Mouse (Mus musculus): ENCODE measurements at regions not wholly inside any gene's neighbourhood (a gene's known extent, or its start where the extent isn't known, plus 50 kb on each side); places are given as distances from the start of the nearest gene placed in this dataset.

DNA sequence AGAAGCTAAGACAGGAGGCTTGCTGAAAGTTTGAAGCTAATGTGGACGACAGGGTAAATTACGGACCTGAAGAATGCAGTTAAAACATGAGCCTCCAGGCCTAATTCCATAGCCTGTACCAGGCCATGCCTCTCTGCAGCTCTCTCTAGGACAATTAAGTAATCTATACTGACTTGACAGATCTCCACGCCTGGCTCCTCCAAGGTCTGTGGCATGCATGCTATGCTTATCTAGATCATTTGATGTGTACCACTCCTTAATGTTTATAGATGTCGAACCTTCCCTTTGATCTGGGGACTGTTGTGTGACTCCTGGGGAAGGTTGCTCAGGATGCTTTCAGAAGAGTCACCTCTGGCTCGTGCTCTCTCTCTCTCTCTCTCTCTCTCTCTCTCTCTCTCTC is 62.2 kb upstream of the Cd55 start:
- H3K27me3 ChIP-seq (ENCODE audit: insufficient read depth, low read length), result no peaks in the 10 kb centered on the region
- H3K4me1 ChIP-seq (ENCODE audit: insufficient read depth, low read length), result no peaks in the 10 kb centered on the region
- H3K9me3 ChIP-seq (ENCODE audit: low read length), result no peaks in the 10 kb centered on the region
- H3K4me3 ChIP-seq (ENCODE audit: low read length), result no peak overlapping the region
- no peak overlapping the region for H3K4me2 ChIP-seq (replicated peaks; ENCODE audit: low read depth, low read length)
- ATAC-seq (ENCODE audit: low FRiP score, low TSS enrichment), result no peak
- no peak overlapping the region for H3K27ac ChIP-seq (ENCODE audit: low read length)
- H3K36me3 ChIP-seq (ENCODE audit: insufficient read depth, low read length), result no peaks in the 10 kb centered on the region
- WGBS, result 30% methylated on average over 5 of the region's 5 CpGs
- H3K9ac ChIP-seq (replicated peaks; ENCODE audit: low read length), result no peak overlapping the region

DNA sequence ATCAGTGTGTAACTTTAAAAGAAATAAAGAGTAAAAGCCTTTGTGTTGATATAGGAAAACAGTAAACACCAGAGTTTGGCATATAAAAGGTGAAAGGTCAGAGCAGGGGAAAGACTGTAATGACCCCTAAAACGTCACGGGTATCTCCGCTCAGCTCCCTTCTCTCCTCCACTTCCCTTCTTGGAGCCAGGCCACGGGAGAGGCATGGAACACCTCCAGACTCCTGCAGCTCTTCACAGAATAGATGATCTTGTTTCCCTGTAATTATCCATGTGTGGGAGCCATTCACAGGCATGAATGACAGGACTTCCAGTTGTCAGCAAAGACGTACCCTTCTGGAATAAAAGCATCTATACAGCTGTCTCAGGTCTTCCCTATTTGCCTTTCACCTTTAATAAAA is 55.3 kb upstream of the Cd55 start:
- Histone ChIP-seq H3K9me3 (ENCODE audit: low read length) (no peaks in the 10 kb centered on the region), H3K4me1 (ENCODE audit: insufficient read depth, low read length) (peaks cover 11% of the 10 kb centered on the region; the same call in 1 of the 2 replicates), H3K4me2 (replicated peaks; ENCODE audit: low read depth, low read length) (no peak overlapping the region), H3K27me3 (ENCODE audit: insufficient read depth, low read length) (no peaks in the 10 kb centered on the region), H3K27ac (ENCODE audit: low read length) (no peak overlapping the region), H3K9ac (replicated peaks; ENCODE audit: low read length) (no peak overlapping the region), H3K4me3 (ENCODE audit: low read length) (no peak overlapping the region), H3K36me3 (ENCODE audit: insufficient read depth, low read length) (no peaks in the 10 kb centered on the region)
- no peak for ATAC-seq (ENCODE audit: low FRiP score, low TSS enrichment)
- 48% methylated on average over 5 of the region's 5 CpGs for WGBS

- Histone ChIP-seq H3K9me3 (ENCODE audit: low read length) (no peaks in the 10 kb centered on the region), H3K4me1 (ENCODE audit: insufficient read depth, low read length) (peaks cover 17% of the 10 kb centered on the region), H3K4me2 (replicated peaks; ENCODE audit: low read depth, low read length) (no peak overlapping the region), H3K4me3 (ENCODE audit: low read length) (no peak overlapping the region), H3K27me3 (ENCODE audit: insufficient read depth, low read length) (no peaks in the 10 kb centered on the region), H3K27ac (ENCODE audit: low read length) (no peak overlapping the region), H3K9ac (replicated peaks; ENCODE audit: low read length) (no peak overlapping the region), H3K36me3 (ENCODE audit: insufficient read depth, low read length) (no peaks in the 10 kb centered on the region)
- WGBS, result 61% methylated on average over 6 of the region's 6 CpGs
- ATAC-seq (ENCODE audit: low FRiP score, low TSS enrichment), result no peak
Measured at GRCm38 (mm10) chr1:130516641-130517040, 54.1 kb upstream of the Cd55 start.

- H3K4me2 ChIP-seq (replicated peaks; ENCODE audit: low read depth, low read length), result no peak overlapping the region
- no peaks in the 10 kb centered on the region for H3K36me3 ChIP-seq (ENCODE audit: insufficient read depth, low read length)
- no peaks in the 10 kb centered on the region for H3K27me3 ChIP-seq (ENCODE audit: insufficient read depth, low read length)
- H3K4me1 ChIP-seq (ENCODE audit: insufficient read depth, low read length), result peaks cover 17% of the 10 kb centered on the region
- no peak overlapping the region for H3K9ac ChIP-seq (replicated peaks; ENCODE audit: low read length)
- WGBS, result 59% methylated on average over 6 of the region's 6 CpGs
- ATAC-seq (ENCODE audit: low FRiP score, low TSS enrichment), result peak; percentile 62; the same call in 1 of the 2 replicates
- no peak overlapping the region for H3K27ac ChIP-seq (ENCODE audit: low read length)
- H3K4me3 ChIP-seq (ENCODE audit: low read length), result no peak overlapping the region
- H3K9me3 ChIP-seq (ENCODE audit: low read length), result no peaks in the 10 kb centered on the region
Measured at GRCm38 (mm10) chr1:130515316-130515715, 52.8 kb upstream of the Cd55 start.

DNA sequence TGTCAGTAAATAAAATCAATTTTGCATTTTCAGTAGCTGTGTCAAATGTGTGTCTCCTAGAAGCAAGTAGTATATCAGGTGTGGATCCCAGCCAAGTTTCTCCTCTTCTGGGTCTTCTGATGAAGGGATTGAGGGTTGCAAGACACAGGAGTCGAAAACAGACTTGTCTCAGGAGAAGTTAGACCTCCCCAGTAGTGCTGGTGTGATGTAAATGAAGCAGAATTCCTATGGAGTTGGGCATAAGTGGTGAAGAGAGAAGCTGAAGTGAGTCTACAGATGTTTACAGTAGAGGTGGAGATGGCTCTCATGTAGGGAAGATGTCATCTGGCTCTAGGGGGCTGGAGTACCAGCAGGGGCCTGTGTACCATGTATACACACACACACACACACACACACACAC is 50.9 kb upstream of the Cd55 start:
- Histone ChIP-seq H3K27me3 (ENCODE audit: insufficient read depth, low read length) (no peaks in the 10 kb centered on the region), H3K4me1 (ENCODE audit: insufficient read depth, low read length) (peaks cover 19% of the 10 kb centered on the region), H3K27ac (ENCODE audit: low read length) (no peak overlapping the region), H3K4me3 (ENCODE audit: low read length) (no peak overlapping the region), H3K4me2 (replicated peaks; ENCODE audit: low read depth, low read length) (no peak overlapping the region), H3K36me3 (ENCODE audit: insufficient read depth, low read length) (no peaks in the 10 kb centered on the region), H3K9me3 (ENCODE audit: low read length) (no peaks in the 10 kb centered on the region), H3K9ac (replicated peaks; ENCODE audit: low read length) (no peak overlapping the region)
- ATAC-seq (ENCODE audit: low FRiP score, low TSS enrichment), result no peak
- whole genome bisulfite sequencing, result 43% methylated on average over 1 of the region's 1 CpGs

DNA sequence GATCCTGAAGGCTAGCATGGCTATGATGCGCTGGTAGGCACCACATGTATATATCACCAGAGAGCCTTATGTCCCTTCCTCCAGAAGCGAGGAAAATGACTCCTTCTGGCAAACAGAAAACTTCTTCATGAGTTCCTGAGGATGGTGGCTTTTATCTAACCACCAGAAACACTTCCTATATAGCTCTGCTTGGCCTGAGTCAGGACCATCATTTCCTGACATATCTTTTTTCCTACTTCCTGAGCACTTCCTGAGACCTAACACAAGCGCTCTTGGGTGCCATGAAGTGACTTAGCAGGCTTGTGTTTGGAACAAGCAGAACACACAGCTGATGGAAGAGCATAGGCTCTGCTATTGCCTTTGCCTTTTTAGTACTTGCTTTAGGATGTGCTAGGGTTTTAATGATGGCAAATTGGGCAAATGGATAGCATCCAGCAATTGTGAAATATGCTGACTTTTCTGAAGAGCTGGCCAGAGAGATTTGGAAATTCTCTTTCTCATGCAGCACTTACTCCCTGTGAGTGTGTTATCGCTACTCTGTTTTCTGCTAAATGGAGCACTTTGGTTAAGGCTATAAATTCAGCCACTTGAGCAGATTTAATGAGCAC is 50.4 kb upstream of the Cd55 start:
- Histone ChIP-seq H3K27me3 (ENCODE audit: insufficient read depth, low read length) (no peaks in the 10 kb centered on the region), H3K4me3 (ENCODE audit: low read length) (no peak overlapping the region), H3K36me3 (ENCODE audit: insufficient read depth, low read length) (no peaks in the 10 kb centered on the region), H3K9me3 (ENCODE audit: low read length) (no peaks in the 10 kb centered on the region), H3K4me2 (replicated peaks; ENCODE audit: low read depth, low read length) (no peak overlapping the region), H3K27ac (ENCODE audit: low read length) (peak overlapping the region; percentile 8), H3K4me1 (ENCODE audit: insufficient read depth, low read length) (peaks cover 19% of the 10 kb centered on the region), H3K9ac (replicated peaks; ENCODE audit: low read length) (no peak overlapping the region)
- ATAC-seq (ENCODE audit: low FRiP score, low TSS enrichment), result no peak
- 65% methylated on average over 4 of the region's 4 CpGs for WGBS
